Mouse (Mus musculus): ENCODE data around the gene Il1rapl1. TPM values are rescaled to one million over a fixed set of nuclear protein-coding genes. Genes with fewer than 3 reads are reported as not detected.
"Not testable (repeated sequence)": the region's sequence is repeated elsewhere in the genome, so short reads cannot be mapped to it uniquely, and the experiment has no call there.

Il1rapl1 gene
- polyA plus RNA-seq, 1 experiment = not detected

- Histone ChIP-seq H3K27me3 (ENCODE audit: control insufficient read depth, insufficient read depth, low read length) (no peaks in the 10 kb centered on the region), H3K4me1 (ENCODE audit: control insufficient read depth, insufficient read depth, low read length) (no peaks in the 10 kb centered on the region), H3K4me3 (ENCODE audit: control insufficient read depth, low read depth, low read length) (no peak overlapping the region), H3K36me3 (ENCODE audit: control insufficient read depth, insufficient read depth, low read length) (no peaks in the 10 kb centered on the region), H3K27ac (ENCODE audit: control insufficient read depth, insufficient read depth, low read depth, low read length) (no peak overlapping the region)
- TF ChIP-seq CTCF (IDR thresholded peaks at IDR 0.05; ENCODE audit: control insufficient read depth, insufficient read depth, insufficient replicate concordance, low read depth, low read length) (no peak), POLR2A (IDR thresholded peaks at IDR 0.05; ENCODE audit: control insufficient read depth, low read depth, low read length) (no peak)
Observed at GRCm38 (mm10) chrX:87655644-87656043, 459.8 kb downstream of the Il1rapl1 start.

GRCm38 (mm10) chrX:87600914-87601313 is 514.5 kb downstream of the Il1rapl1 start:
- H3K27ac ChIP-seq (ENCODE audit: control insufficient read depth, insufficient read depth, low read depth, low read length) = no peak overlapping the region
- no peaks in the 10 kb centered on the region for H3K4me1 ChIP-seq (ENCODE audit: control insufficient read depth, insufficient read depth, low read length)
- H3K36me3 ChIP-seq (ENCODE audit: control insufficient read depth, insufficient read depth, low read length) = no peaks in the 10 kb centered on the region
- H3K27me3 ChIP-seq (ENCODE audit: control insufficient read depth, insufficient read depth, low read length) = no peaks in the 10 kb centered on the region
- TF ChIP-seq POLR2A (IDR thresholded peaks at IDR 0.05; ENCODE audit: control insufficient read depth, low read depth, low read length) (no peak), CTCF (IDR thresholded peaks at IDR 0.05; ENCODE audit: control insufficient read depth, insufficient read depth, insufficient replicate concordance, low read depth, low read length) (no peak)
- no peak overlapping the region for H3K4me3 ChIP-seq (ENCODE audit: control insufficient read depth, low read depth, low read length)

DNA sequence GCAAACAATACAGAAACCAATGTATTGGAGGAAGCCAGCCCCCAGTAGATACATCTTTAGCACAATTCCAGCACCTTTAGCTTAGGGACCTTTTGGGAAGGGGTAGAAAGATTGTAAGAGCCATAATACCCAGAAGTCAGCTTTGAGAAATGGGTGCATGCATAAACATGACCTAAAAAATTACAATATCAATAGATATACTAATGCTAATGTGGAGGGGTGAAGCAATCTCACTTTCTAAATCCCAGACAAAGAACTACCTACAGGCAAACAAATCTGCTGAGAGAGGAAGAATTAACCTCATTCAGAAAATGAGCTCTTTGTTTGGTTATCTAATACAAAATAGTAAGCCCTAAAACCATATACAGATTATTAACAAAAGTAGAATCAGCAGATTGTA is 607.4 kb downstream of the Il1rapl1 start:
- no peaks in the 10 kb centered on the region for H3K4me1 ChIP-seq (ENCODE audit: control insufficient read depth, insufficient read depth, low read length)
- no peak for TF ChIP-seq CTCF (IDR thresholded peaks at IDR 0.05; ENCODE audit: control insufficient read depth, insufficient read depth, insufficient replicate concordance, low read depth, low read length)
- TF ChIP-seq POLR2A (IDR thresholded peaks at IDR 0.05; ENCODE audit: control insufficient read depth, low read depth, low read length) = no peak
- no peaks in the 10 kb centered on the region for H3K36me3 ChIP-seq (ENCODE audit: control insufficient read depth, insufficient read depth, low read length)
- H3K27ac ChIP-seq (ENCODE audit: control insufficient read depth, insufficient read depth, low read depth, low read length) = no peak overlapping the region
- H3K27me3 ChIP-seq (ENCODE audit: control insufficient read depth, insufficient read depth, low read length) = no peaks in the 10 kb centered on the region
- no peak overlapping the region for H3K4me3 ChIP-seq (ENCODE audit: control insufficient read depth, low read depth, low read length)

DNA sequence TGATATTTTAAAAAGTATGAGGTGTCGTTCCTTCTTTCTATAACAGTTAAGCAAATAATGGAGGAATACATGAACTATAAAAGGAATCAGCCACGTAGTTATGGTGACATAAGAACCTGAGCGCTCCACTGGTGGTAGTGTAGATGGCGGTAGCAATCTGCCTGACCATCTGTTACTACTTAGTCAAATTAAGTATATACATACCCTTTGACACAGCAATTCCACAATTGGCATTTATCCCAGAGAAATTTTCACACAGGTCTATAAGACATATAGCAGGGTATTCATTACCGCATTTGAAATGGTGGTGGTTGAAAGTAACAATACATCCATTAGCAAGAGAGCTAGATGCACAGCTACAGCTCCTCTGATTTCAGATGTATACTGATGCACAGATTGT is 612.8 kb downstream of the Il1rapl1 start:
- H3K4me1 ChIP-seq (ENCODE audit: control insufficient read depth, insufficient read depth, low read length) = no peaks in the 10 kb centered on the region
- H3K36me3 ChIP-seq (ENCODE audit: control insufficient read depth, insufficient read depth, low read length) = no peaks in the 10 kb centered on the region
- TF ChIP-seq POLR2A (IDR thresholded peaks at IDR 0.05; ENCODE audit: control insufficient read depth, low read depth, low read length) = no peak
- TF ChIP-seq CTCF (IDR thresholded peaks at IDR 0.05; ENCODE audit: control insufficient read depth, insufficient read depth, insufficient replicate concordance, low read depth, low read length) = no peak
- no peak overlapping the region for H3K4me3 ChIP-seq (ENCODE audit: control insufficient read depth, low read depth, low read length)
- no peak overlapping the region for H3K27ac ChIP-seq (ENCODE audit: control insufficient read depth, insufficient read depth, low read depth, low read length)
- no peaks in the 10 kb centered on the region for H3K27me3 ChIP-seq (ENCODE audit: control insufficient read depth, insufficient read depth, low read length)

GRCm38 (mm10) chrX:87483416-87483815 is 632.0 kb downstream of the Il1rapl1 start:
- TF ChIP-seq POLR2A (IDR thresholded peaks at IDR 0.05; ENCODE audit: control insufficient read depth, low read depth, low read length) = no peak
- no peak for TF ChIP-seq CTCF (IDR thresholded peaks at IDR 0.05; ENCODE audit: control insufficient read depth, insufficient read depth, insufficient replicate concordance, low read depth, low read length)
- Histone ChIP-seq H3K4me3 (ENCODE audit: control insufficient read depth, low read depth, low read length) (no peak overlapping the region), H3K27me3 (ENCODE audit: control insufficient read depth, insufficient read depth, low read length) (no peaks in the 10 kb centered on the region)

GRCm38 (mm10) chrX:87238191-87238590 is 877.3 kb downstream of the Il1rapl1 start:
- not testable (repeated sequence) for H3K36me3 ChIP-seq (ENCODE audit: control insufficient read depth, insufficient read depth, low read length); H3K27me3 ChIP-seq (ENCODE audit: control insufficient read depth, insufficient read depth, low read length); H3K4me3 ChIP-seq (ENCODE audit: control insufficient read depth, low read depth, low read length); H3K4me1 ChIP-seq (ENCODE audit: control insufficient read depth, insufficient read depth, low read length); H3K27ac ChIP-seq (ENCODE audit: control insufficient read depth, insufficient read depth, low read depth, low read length)

More at GRCm38 (mm10) chrX:87483416-87483815, 632.0 kb downstream of the Il1rapl1 start:
- Histone ChIP-seq H3K4me1 (ENCODE audit: control insufficient read depth, insufficient read depth, low read length) (no peaks in the 10 kb centered on the region), H3K36me3 (ENCODE audit: control insufficient read depth, insufficient read depth, low read length) (no peaks in the 10 kb centered on the region), H3K27ac (ENCODE audit: control insufficient read depth, insufficient read depth, low read depth, low read length) (no peak overlapping the region)

DNA sequence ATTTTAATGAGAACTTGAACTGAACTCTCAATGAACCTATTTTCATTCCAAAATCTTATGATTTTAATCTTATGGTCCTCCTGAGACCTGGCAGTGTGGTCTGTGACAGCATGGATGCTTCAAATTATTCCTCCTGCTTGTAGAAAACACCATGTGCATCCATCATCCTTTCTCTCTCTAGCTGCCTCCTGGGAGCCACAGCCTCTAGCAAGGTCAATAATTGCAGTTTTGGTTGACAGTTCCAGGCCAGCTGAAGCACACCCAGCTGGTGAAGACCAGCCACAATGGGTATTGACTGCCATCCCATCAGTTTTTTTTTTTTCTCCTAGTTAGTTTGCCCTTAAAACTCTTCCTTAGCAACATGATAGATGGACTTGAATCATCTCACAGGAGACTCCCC is 890.2 kb downstream of the Il1rapl1 start:
- H3K36me3 ChIP-seq (ENCODE audit: control insufficient read depth, insufficient read depth, low read length) = no peaks in the 10 kb centered on the region
- no peak overlapping the region for H3K4me3 ChIP-seq (ENCODE audit: control insufficient read depth, low read depth, low read length)
- H3K27ac ChIP-seq (ENCODE audit: control insufficient read depth, insufficient read depth, low read depth, low read length) = no peak overlapping the region
- no peaks in the 10 kb centered on the region for H3K27me3 ChIP-seq (ENCODE audit: control insufficient read depth, insufficient read depth, low read length)
- TF ChIP-seq POLR2A (IDR thresholded peaks at IDR 0.05; ENCODE audit: control insufficient read depth, low read depth, low read length) (no peak), CTCF (IDR thresholded peaks at IDR 0.05; ENCODE audit: control insufficient read depth, insufficient read depth, insufficient replicate concordance, low read depth, low read length) (no peak)
- no peaks in the 10 kb centered on the region for H3K4me1 ChIP-seq (ENCODE audit: control insufficient read depth, insufficient read depth, low read length)

DNA sequence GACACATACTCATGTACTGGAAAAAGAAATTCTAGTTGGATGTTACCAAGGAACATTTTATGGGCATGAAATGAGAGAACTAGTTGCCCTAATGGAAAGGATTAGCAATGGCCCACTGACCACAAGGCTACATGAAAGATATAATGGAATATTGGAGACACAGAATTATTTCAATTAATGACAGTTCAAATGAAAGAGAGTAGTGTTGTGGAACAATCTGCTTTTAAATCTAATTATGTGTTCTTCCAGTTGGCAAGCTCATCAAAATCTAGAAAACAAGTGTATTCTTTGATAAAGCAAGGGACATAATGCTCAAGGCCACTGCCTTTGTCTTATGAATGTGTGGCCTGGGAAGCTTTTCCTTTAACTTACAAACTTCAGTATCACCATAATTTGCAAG is 1113.1 kb downstream of the Il1rapl1 start:
- no peak overlapping the region for H3K4me3 ChIP-seq (ENCODE audit: control insufficient read depth, low read depth, low read length)
- H3K4me1 ChIP-seq (ENCODE audit: control insufficient read depth, insufficient read depth, low read length) = no peaks in the 10 kb centered on the region
- TF ChIP-seq POLR2A (IDR thresholded peaks at IDR 0.05; ENCODE audit: control insufficient read depth, low read depth, low read length) = no peak
- TF ChIP-seq CTCF (IDR thresholded peaks at IDR 0.05; ENCODE audit: control insufficient read depth, insufficient read depth, insufficient replicate concordance, low read depth, low read length) = no peak
- H3K27me3 ChIP-seq (ENCODE audit: control insufficient read depth, insufficient read depth, low read length) = no peaks in the 10 kb centered on the region
- H3K27ac ChIP-seq (ENCODE audit: control insufficient read depth, insufficient read depth, low read depth, low read length) = no peak overlapping the region
- no peaks in the 10 kb centered on the region for H3K36me3 ChIP-seq (ENCODE audit: control insufficient read depth, insufficient read depth, low read length)

Data from testis, adult 2 months (tissue).